Mouse (Mus musculus): ENCODE measurements around the gene Il17rc.

The Il17rc gene

DNA sequence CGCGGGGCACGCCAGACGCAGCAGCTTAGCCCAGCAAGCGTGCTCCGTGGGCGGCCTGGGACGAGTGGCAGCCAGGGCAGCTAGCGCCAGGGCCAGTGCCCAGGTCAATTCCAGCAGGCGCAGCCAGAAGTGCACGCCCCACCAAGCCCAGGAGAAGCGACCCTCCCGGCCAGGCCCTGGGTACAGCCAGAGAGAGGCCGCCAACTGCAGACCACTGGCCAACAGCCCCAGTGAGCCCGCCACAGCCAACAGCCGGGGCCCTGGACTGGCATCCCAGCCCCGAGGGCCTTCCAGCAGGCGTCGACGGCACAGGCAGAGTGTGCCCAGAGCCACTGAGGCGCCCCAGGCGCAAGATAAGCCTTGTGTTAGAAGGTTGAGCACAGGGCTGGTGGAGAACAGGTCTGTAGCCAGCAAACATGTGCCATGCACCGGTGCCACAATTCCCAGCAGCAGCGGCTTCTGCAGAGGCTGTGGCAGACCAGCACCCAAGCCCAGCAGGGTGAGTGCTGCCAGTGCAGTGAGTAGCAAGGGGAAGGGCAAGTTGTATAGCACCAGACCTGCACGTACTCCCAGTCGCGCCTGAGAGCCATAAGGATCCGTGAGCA, 23.9 kb downstream of the Il17rc start:
- peak in 1 of 2 experiments; percentile 32 for DNase-seq (ENCODE audit: low spot score in 2 of 2)

- no peak for DNase-seq (ENCODE audit: low spot score in 2 of 2)
Observed at GRCm38 (mm10) chr6:113499346-113499745, 28.1 kb downstream of the Il17rc start.

- DNase-seq (ENCODE audit: low spot score in 2 of 2), result peak; percentile 68 to 75
Observed at GRCm38 (mm10) chr6:113501388-113502084, 30.3 kb downstream of the Il17rc start, which contains the start of gene Prrt3. TSS of gene Prrt3 (minus strand) at chr6:113501931.

DNA sequence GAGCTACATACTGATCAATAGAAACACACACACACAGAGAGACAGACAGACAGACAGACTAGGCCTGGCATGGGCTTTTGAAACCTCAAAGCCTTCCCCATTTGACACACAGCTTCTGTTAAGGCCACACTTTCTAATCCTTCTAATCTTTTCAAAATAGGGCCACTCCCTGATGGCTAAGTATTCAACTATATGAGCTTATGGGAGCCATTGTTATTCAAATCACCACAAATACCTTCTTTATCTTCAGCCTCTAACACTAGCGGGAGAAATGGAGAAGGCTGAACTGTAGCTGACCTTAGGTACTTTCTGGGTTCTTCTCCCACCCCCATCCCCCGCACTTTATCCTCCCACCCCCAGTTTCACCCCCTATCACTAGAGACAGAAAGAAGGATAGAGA, 31.6 kb downstream of the Il17rc start:
- no peak for DNase-seq (ENCODE audit: low spot score in 2 of 2)

GRCm38 (mm10) chr6:113505689-113506088, 34.5 kb downstream of the Il17rc start:
- DNase-seq (ENCODE audit: low spot score in 2 of 2), result no peak

- no peak for DNase-seq (ENCODE audit: low spot score in 2 of 2)
Observed at GRCm38 (mm10) chr6:113507130-113507529, 35.9 kb downstream of the Il17rc start.

DNA sequence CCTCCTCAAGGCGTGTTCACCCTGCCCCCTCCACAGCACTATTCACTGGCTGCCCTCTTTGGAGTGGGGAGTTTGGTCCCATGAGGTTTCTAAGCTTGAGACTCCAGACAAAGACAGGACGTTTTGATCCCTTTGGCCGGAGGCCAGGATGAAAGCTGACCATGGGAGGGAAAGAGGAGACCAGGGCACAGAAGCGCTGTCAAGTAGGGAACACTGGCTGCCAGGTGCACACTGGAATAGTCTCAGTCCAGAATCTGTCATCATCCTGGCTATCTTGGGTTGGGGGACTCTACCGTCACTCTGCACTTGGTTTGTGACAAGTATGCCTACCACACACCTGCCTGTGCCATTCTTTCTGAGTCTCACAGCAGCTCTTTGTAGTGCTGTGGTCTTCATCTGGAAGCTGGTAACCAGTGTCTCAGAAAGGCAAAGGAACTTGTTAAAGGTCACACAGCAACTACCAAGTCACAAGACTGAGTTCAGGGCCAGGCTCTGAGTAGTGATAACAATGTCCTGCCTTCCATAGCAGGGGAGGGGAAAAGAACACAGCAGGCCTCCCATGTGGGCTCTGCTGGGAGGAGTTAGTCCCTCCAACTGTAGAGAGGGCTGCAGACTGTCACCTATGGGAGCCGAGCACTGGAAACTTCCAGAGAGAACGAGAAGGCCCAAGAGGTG, 37.2 kb downstream of the Il17rc start:
- DNase-seq (ENCODE audit: low spot score in 2 of 2), result no peak

GRCm38 (mm10) chr6:113508947-113509280, 37.7 kb downstream of the Il17rc start:
- no peak for DNase-seq (ENCODE audit: low spot score in 2 of 2)

DNA sequence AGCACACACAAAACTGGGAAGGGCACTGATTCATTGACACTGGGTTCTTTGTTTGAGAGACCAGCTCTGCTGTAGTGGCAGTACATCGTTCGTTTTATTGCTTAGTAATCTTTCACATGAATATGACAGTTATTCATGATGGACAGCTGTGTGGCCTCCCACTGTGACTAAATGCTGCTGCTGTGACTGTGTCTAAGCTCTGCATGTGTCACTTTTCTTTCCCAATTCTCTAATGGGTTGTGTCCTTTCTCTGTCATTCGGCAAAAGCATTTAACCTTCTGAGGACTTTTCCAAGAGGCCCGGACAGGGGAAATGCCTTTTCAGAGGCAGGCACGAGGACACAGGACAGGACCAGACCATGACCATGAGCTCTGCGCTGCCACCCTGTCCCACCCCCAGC, 42.7 kb downstream of the Il17rc start:
- DNase-seq (ENCODE audit: low spot score in 2 of 2), result no peak

DNA sequence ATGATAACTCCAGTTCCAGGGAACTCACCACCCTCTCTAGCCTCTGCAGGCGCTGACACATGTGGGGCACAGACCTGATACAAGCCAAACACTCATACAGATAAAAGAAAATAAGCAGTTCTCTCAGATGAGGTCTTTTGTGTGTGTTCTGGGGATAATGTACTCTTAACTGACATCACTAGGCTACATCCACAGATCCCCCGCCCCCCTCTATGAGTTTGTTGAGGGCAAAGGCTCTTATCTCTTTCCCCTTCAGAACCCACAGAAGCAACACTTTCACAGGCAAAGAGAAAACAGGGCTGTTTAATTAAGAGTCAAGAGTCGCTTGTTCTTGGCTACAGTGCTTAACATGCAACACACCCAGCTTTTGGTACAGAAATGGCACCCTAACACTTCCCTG, 43.4 kb downstream of the Il17rc start:
- no peak for DNase-seq (ENCODE audit: low spot score in 2 of 2)

- no peak for DNase-seq (ENCODE audit: low spot score in 2 of 2)
Observed at GRCm38 (mm10) chr6:113517434-113518080, 46.3 kb downstream of the Il17rc start.

GRCm38 (mm10) chr6:113522310-113522709, 51.1 kb downstream of the Il17rc start:
- DNase-seq (ENCODE audit: low spot score in 2 of 2), result no peak

DNA sequence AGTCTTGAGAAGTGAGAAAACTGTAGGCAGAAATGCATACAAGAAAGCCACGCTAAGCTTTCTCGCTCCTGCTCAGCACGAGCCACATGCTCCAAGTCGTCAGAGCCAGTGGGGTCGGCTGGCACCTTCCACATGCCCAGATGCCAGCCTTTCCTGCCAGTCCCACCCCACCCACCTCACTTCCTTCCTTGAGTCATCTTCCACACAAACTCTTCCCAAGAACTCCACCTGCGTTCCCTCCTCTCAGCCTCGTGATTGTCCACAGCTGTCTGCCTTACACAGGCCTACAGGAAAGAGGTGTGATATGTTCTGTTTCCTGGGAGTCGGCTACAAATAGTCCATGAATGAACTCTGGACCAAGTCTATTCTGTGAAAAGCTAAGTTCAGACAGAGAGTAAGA, 52.2 kb downstream of the Il17rc start:
- DNase-seq (ENCODE audit: low spot score in 2 of 2), result no peak

- peak; percentile 80 to 91 for DNase-seq (ENCODE audit: low spot score in 2 of 2)
Observed at GRCm38 (mm10) chr6:113530932-113531839, 60.0 kb downstream of the Il17rc start, which contains the start of the genes Emc3 and Fancd2. TSS of gene Emc3 (minus strand) at chr6:113531652. TSS of gene Fancd2 (plus strand) at chr6:113531682.

DNA sequence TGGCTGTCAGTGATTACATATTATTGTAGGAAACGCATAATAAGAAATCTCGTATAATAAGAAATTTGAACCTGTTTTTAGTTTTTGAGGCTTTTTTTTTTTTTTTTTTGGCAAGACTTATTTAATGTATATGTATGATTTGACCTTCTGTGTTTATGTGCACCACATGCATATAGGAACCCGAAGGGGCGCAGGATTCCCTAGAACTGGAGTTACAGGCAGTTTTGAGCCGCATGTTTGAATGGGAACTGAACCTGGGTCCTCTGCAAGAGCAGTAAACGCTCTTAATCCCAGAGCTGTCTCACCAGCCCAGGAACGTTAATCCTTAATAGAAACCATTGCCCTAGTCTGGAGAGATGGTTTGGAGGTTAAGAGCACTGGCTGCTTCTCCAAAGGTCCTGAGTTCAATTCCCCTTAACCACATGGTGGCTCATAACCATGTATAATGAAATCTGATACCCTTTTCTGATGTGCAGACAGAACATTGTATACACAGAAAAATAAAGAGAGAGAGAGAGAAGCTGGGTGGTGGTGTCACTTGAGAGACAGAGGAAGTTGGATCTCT, 60.7 kb downstream of the Il17rc start:
- DNase-seq (ENCODE audit: low spot score in 2 of 2), result no peak
